Mouse (Mus musculus): Measurements from ENCODE around the gene Sh3pxd2a. TPM values are rescaled to one million over a fixed set of nuclear protein-coding genes. Genes with fewer than 3 reads are reported as not detected.

The Sh3pxd2a gene
- total and polyA plus RNA-seq, 3 experiments, result 1.3 to 4.6 (median 3.2) TPM

DNA sequence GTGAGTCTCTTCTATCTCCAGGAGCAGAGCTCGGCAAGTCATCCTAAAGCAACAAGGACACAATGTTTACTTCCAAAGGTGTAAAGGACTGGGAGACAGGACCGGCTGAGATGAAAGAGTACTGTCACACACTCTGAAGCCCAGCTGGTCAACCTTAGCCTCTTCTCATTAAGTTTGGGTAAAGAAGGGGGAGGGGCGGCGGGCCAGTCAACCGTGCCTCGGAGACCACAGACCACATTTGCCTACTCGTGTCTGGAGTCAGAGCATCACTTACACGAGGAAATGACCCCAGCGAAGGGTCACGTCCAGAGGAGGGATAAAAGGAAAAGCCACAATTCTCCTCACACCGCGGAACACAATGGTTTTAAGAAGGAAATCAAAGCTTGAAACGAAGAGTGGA is 995 bp downstream of the Sh3pxd2a start:
- no peak overlapping the region for H3K27ac ChIP-seq (ENCODE audit: insufficient read depth, low read depth)
- dilution Hi-C loops (cut with MboI; ENCODE audit: extremely low pct_ligation_motif_present, extremely low pct_unique_long_range_greater_than_20kb, low sequenced_read_pairs) (no loop called here), in situ Hi-C loops (cut with MboI; ENCODE audit: low pct_ligation_motif_present, low pct_unique_long_range_greater_than_20kb, low sequenced_read_pairs) (no loop called here)
- no peaks in the 10 kb centered on the region for H3K27me3 ChIP-seq (replicated peaks)
- H3K4me1 ChIP-seq (ENCODE audit: control insufficient read depth in 1 of 2, insufficient read depth in 2 of 2), result peaks cover 0 to 19% of the 10 kb centered on the region in 2 experiments; a peak in 2 of 4 replicates
- no peaks in the 10 kb centered on the region for H3K79me2 ChIP-seq (replicated peaks; ENCODE audit: control insufficient read depth, extremely low read depth, insufficient read depth, poor library complexity, severe bottlenecking)
- peak overlapping the region; percentile 47 to 82 (median 73) for H3K4me3 ChIP-seq (replicated peaks in 1 of 3; ENCODE audit: low read depth in 2 of 3, low read length in 2 of 3, poor library complexity in 1 of 3)
- H3K4me2 ChIP-seq (ENCODE audit: insufficient read depth, low read depth, poor library complexity, severe bottlenecking), result peak overlapping the region; percentile 63
- H3K36me3 ChIP-seq (replicated peaks in 1 of 2; ENCODE audit: control insufficient read depth in 1 of 2, insufficient read depth in 1 of 2, low read length in 1 of 2), result peaks cover 0 to 26% of the 10 kb centered on the region in 2 experiments
- peak overlapping the region; percentile 64; the same call in 1 of the 2 replicates for H3K9ac ChIP-seq (ENCODE audit: insufficient read depth, low read depth)
- TF ChIP-seq MYC (IDR thresholded peaks at IDR 0.05; ENCODE audit: low read depth, low read length), result no peak
- no peak; the same call in 1 of the 2 replicates for TF ChIP-seq IRF4 (IDR thresholded peaks at IDR 0.05; ENCODE audit: low read depth, low read length)
- peak; percentile 88 for TF ChIP-seq BHLHE40 (IDR thresholded peaks at IDR 0.05; ENCODE audit: low read depth, low read length)
- no peak for TF ChIP-seq MEF2A (IDR thresholded peaks at IDR 0.05; ENCODE audit: borderline replicate concordance, low read depth, low read length)
- TF ChIP-seq USF2 (conservative IDR thresholded peaks at IDR 0.05; ENCODE audit: low read depth, low read length), result no peak
- TF ChIP-seq POLR2AphosphoS2 (IDR thresholded peaks at IDR 0.05; ENCODE audit: low read depth, low read length), result no peak
- no peak for TF ChIP-seq NRF1 (IDR thresholded peaks at IDR 0.05; ENCODE audit: low read depth, low read length)
- TF ChIP-seq ZMIZ1 (IDR thresholded peaks at IDR 0.05; ENCODE audit: low read depth, low read length), result no peak
- TF ChIP-seq TCF12 (IDR thresholded peaks at IDR 0.05; ENCODE audit: low read depth, low read length), result peak; percentile 18; the same call in 1 of the 2 replicates
- peak; percentile 76 for TF ChIP-seq CHD2 (IDR thresholded peaks at IDR 0.05; ENCODE audit: low read length)
- no peak for TF ChIP-seq JUND (conservative IDR thresholded peaks at IDR 0.05; ENCODE audit: low read depth, low read length)
- no peak for TF ChIP-seq UBTF (IDR thresholded peaks at IDR 0.05; ENCODE audit: low read depth, low read length)
- TF ChIP-seq KAT2A (IDR thresholded peaks at IDR 0.05; ENCODE audit: insufficient replicate concordance, low read length), result no peak
- 0 out of 2 replicates have a peak, but pooled peaks have one; percentile 37 for TF ChIP-seq MAX (IDR thresholded peaks at IDR 0.05; ENCODE audit: low read length)
- TF ChIP-seq HCFC1 (IDR thresholded peaks at IDR 0.05; ENCODE audit: low read depth, low read length), result 0 out of 2 replicates have a peak, but pooled peaks have one; percentile 14
- TF ChIP-seq ETS1 (conservative IDR thresholded peaks at IDR 0.05; ENCODE audit: low read depth, low read length), result peak; percentile 69; the same call in 1 of the 2 replicates
- peaks cover 8% of the 10 kb centered on the region for H3K9me3 ChIP-seq (replicated peaks; ENCODE audit: low read length)
- peak; percentile 64 for DNase-seq (ENCODE audit: extremely low read depth)

DNA sequence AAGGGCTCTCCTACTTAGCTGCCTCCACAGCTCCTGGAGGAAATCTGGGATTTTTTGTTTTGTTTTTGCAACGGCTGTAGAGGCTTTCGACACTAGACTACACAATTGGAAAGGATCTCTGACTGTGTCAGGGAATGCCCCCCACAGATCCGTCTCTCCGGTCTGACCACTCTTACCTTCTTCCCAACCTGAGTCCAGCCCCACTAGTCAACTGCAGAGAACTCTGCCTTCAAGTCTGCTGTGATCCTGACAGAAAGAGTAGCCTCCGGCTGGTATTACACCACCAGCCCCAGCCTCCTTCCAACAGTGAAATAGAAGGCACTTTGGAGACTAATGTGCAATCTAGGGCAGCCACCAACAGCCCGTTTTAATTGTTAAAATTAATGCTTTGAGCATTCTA is 1.5 kb downstream of the Sh3pxd2a start:
- in situ Hi-C loops (cut with MboI; ENCODE audit: low pct_ligation_motif_present, low pct_unique_long_range_greater_than_20kb, low sequenced_read_pairs) (no loop called here), dilution Hi-C loops (cut with MboI; ENCODE audit: extremely low pct_ligation_motif_present, extremely low pct_unique_long_range_greater_than_20kb, low sequenced_read_pairs) (no loop called here)
- Histone ChIP-seq H3K4me1 (ENCODE audit: control insufficient read depth in 1 of 2, insufficient read depth in 2 of 2) (peaks cover 0 to 24% of the 10 kb centered on the region in 2 experiments; a peak in 2 of 4 replicates), H3K36me3 (replicated peaks in 1 of 2; ENCODE audit: control insufficient read depth in 1 of 2, insufficient read depth in 1 of 2, low read length in 1 of 2) (peaks cover 0 to 26% of the 10 kb centered on the region in 2 experiments), H3K4me3 (replicated peaks in 1 of 3; ENCODE audit: low read depth in 2 of 3, low read length in 2 of 3, poor library complexity in 1 of 3) (peak overlapping the region in 1 of 3 experiments; percentile 73), H3K4me2 (ENCODE audit: insufficient read depth, low read depth, poor library complexity, severe bottlenecking) (peak overlapping the region; percentile 63), H3K27ac (ENCODE audit: insufficient read depth, low read depth) (no peak overlapping the region), H3K9me3 (replicated peaks; ENCODE audit: low read length) (peaks cover 8% of the 10 kb centered on the region), H3K27me3 (replicated peaks) (no peaks in the 10 kb centered on the region), H3K9ac (ENCODE audit: insufficient read depth, low read depth) (no peak overlapping the region), H3K79me2 (replicated peaks; ENCODE audit: control insufficient read depth, extremely low read depth, insufficient read depth, poor library complexity, severe bottlenecking) (no peaks in the 10 kb centered on the region)
- no peak for DNase-seq (ENCODE audit: extremely low read depth)
- no peak for TF ChIP-seq CTCF (conservative IDR thresholded peaks at IDR 0.05 in 1 of 2, IDR thresholded peaks at IDR 0.05 in 1 of 2; ENCODE audit: low read depth in 2 of 2, low read length in 2 of 2)
- TF ChIP-seq HCFC1 (IDR thresholded peaks at IDR 0.05; ENCODE audit: low read depth, low read length), result no peak
- TF ChIP-seq JUN (IDR thresholded peaks at IDR 0.05; ENCODE audit: insufficient read depth, low read depth, low read length), result no peak
- no peak for TF ChIP-seq ZKSCAN1 (IDR thresholded peaks at IDR 0.05; ENCODE audit: borderline replicate concordance, low read depth, low read length)

Data from CH12.LX (cell line).